Mouse (Mus musculus) limb, embryonic 14.5 days (tissue): ENCODE data around the gene Dnajb4. TPM values are rescaled to one million over a fixed set of nuclear protein-coding genes. Genes with fewer than 3 reads are reported as not detected.
A peak's percentile ranks its signal among the peaks of the same experiment; 100 is the strongest.

Experiments used
- ATAC-seq: fragments of 200-750 bp; cut with Nextera tagmentation; 2 replicates; pipeline ENCODE4 v1.8.0; 2017; ENCODE audit warnings: low read depth, moderate number of reproducible peaks, moderate TSS enrichment; ENCODE audit not compliant: low FRiP score
- DNase-seq: peaks from one replicate; pipeline ENCODE4 v3.0.0-alpha.2; 2015; ENCODE audit warnings: low spot score
- H3K27ac ChIP-seq: fragments of 300-500 bp; sonication (generic); replicated peaks from 2 replicates; pipeline ENCODE4 v1.5.1; 2014; ENCODE audit warnings: low read depth, mild to moderate bottlenecking, low read length, moderate library complexity, mixed read lengths
- H3K27me3 ChIP-seq: fragments of 300-500 bp; sonication (generic); 2 replicates; pipeline ENCODE4 v1.6.1; 2014; ENCODE audit warnings: low read length, mixed read lengths; ENCODE audit not compliant: control insufficient read depth, insufficient read depth
- H3K36me3 ChIP-seq: fragments of 300-500 bp; sonication (generic); 2 replicates; pipeline ENCODE4 v1.6.1; 2014; ENCODE audit warnings: mild to moderate bottlenecking, low read length, moderate library complexity, mixed read lengths; ENCODE audit not compliant: control insufficient read depth, insufficient read depth
- H3K4me1 ChIP-seq: fragments of 300-500 bp; sonication (generic); 2 replicates; pipeline ENCODE4 v1.6.1; 2014; ENCODE audit warnings: antibody characterized with exemption, low read length, mixed read lengths; ENCODE audit not compliant: control insufficient read depth, insufficient read depth
- H3K4me2 ChIP-seq: fragments of 300-500 bp; sonication (generic); replicated peaks from 2 replicates; pipeline ENCODE4 v1.6.1; 2014; ENCODE audit warnings: low read depth, mild to moderate bottlenecking, low read length, moderate library complexity; ENCODE audit not compliant: severe bottlenecking
- H3K4me3 ChIP-seq: fragments of 300-500 bp; sonication (generic); replicated peaks from 2 replicates; pipeline ENCODE4 v1.5.1; 2014; ENCODE audit warnings: low read length
- H3K9ac ChIP-seq: fragments of 300-500 bp; sonication (generic); 2 replicates; pipeline ENCODE4 v1.6.1; 2014; ENCODE audit warnings: mild to moderate bottlenecking, low read depth, low read length, moderate library complexity; ENCODE audit not compliant: severe bottlenecking
- H3K9me3 ChIP-seq: fragments of 300-500 bp; sonication (generic); 2 replicates; pipeline ENCODE4 v1.6.1; 2016; ENCODE audit warnings: low read length; ENCODE audit not compliant: control insufficient read depth
- POLR2A ChIP-seq: fragments of 200-500 bp; IDR thresholded peaks from 2 replicates; pipeline ENCODE4 v1.8.0; 2012; ENCODE audit warnings: inconsistent platforms, mild to moderate bottlenecking, moderate library complexity, borderline replicate concordance; ENCODE audit not compliant: insufficient read depth, insufficient read length; ENCODE audit errors: extremely low read depth
- WGBS: fragments of 180-500 bp; shearing (Covaris S2); extraction: QIAGEN DNeasy Blood & Tissue Kit; methylation state at CpG from one replicate; pipeline ENCODE4 v1.1.7; 2014; 5-methylcytosine and 5-hydroxymethylcytosine counted together
- polyA plus RNA-seq, 2 experiments: library from polyadenylated mRNA; depleted of rRNA in 1 of 2; stranded (reverse) in 1 of 2; unstranded in 1 of 2; fragments of >200 nt; fragmentation: Nextera tagmentation in 1 of 2; extraction: Ambion mirVana in 1 of 2; gene quantifications; 2 replicates each; pipeline versions ENCODE4 v1.2.1 to v1.2.3; 2012 to 2014

The Dnajb4 gene
- polyA plus RNA-seq, 2 experiments, result 19.2 to 31.6 TPM

DNA sequence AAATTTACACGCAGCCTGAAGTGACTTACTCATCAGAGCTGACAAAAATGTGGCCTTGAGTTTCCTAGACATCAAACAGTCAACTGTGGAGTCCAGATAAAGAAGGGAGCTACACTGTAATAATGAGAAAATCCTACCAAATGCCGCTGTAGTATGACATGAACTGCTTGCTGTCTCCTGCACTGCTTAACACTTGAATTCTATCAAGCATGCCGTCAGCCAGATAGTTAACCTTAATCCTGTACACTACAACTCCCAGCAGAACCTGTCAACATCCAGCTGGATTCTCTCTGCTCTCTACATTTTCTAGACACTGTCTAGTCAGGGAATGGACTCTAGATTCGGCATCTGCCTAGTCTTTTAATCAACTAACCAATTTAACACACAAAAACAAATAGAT lies 20.8 kb downstream of the Dnajb4 start:
- no peak overlapping the region for H3K4me3 ChIP-seq
- peaks cover 19% of the 10 kb centered on the region for H3K36me3 ChIP-seq
- H3K4me2 ChIP-seq, result no peak overlapping the region; the same call in 1 of the 2 replicates
- no peaks in the 10 kb centered on the region for H3K9me3 ChIP-seq
- no peak overlapping the region for H3K9ac ChIP-seq
- no peak for TF ChIP-seq POLR2A
- H3K4me1 ChIP-seq, result peaks cover 11% of the 10 kb centered on the region
- H3K27ac ChIP-seq, result no peak overlapping the region
- DNase-seq (no peak), ATAC-seq (no peak)
- no peaks in the 10 kb centered on the region for H3K27me3 ChIP-seq
- 59% methylated on average over 4 of the region's 4 CpGs for WGBS

DNA sequence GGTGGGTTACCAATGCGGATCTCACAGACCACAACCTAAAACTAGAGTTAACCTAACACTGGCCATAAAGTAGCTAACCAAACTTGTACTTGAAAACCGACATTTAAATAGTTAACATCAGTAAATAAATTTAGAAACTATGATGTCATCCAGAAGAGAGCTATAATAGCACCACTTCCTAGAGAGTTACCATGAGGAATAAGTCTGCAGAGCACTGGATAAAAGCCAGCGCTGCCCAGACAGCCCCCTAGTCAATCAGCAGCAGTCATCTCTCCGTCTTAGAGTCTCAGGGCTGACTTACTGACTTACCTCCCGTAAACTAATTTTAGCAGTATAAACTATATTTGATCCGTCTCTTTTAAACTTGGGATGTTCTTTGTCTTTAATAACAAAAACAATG lies 24.0 kb downstream of the Dnajb4 start:
- H3K36me3 ChIP-seq, result peaks cover 31% of the 10 kb centered on the region
- H3K27me3 ChIP-seq, result no peaks in the 10 kb centered on the region
- no peak for DNase-seq
- no peak overlapping the region for H3K9ac ChIP-seq
- H3K9me3 ChIP-seq, result no peaks in the 10 kb centered on the region
- no peak overlapping the region for H3K4me2 ChIP-seq
- H3K4me1 ChIP-seq, result peaks cover 9% of the 10 kb centered on the region
- H3K27ac ChIP-seq, result no peak overlapping the region
- WGBS, result 69% methylated on average over 6 of the region's 6 CpGs
- no peak for ATAC-seq
- TF ChIP-seq POLR2A, result no peak
- no peak overlapping the region for H3K4me3 ChIP-seq

DNA sequence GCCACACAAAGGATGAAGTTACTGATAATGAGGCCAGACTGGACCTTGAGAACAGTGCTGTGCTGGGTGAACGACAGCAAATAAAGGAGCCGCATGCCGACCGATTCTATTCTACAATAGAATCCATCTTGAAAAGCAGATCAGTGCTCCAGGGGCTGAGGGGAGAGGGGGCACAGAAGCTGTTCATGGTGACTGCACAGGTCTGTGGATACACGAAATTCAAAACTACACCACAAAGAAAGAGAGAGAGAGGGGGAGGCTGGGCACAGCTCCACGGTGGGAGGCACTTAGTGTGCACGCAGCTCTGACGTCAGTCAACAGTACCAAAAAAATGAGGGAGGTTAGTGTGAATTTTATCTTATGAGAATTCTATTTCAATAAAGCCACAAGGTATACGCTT lies 26.6 kb downstream of the Dnajb4 start:
- 89% methylated on average over 9 of the region's 9 CpGs for WGBS
- no peak for DNase-seq
- Histone ChIP-seq H3K9me3 (no peaks in the 10 kb centered on the region), H3K27me3 (no peaks in the 10 kb centered on the region), H3K4me3 (no peak overlapping the region), H3K36me3 (peaks cover 34% of the 10 kb centered on the region), H3K4me2 (no peak overlapping the region), H3K27ac (no peak overlapping the region), H3K9ac (no peak overlapping the region), H3K4me1 (0 out of 2 replicates have a peak, but pooled peaks cover 5% of the 10 kb centered on the region)
- no peak for ATAC-seq
- TF ChIP-seq POLR2A, result no peak

DNA sequence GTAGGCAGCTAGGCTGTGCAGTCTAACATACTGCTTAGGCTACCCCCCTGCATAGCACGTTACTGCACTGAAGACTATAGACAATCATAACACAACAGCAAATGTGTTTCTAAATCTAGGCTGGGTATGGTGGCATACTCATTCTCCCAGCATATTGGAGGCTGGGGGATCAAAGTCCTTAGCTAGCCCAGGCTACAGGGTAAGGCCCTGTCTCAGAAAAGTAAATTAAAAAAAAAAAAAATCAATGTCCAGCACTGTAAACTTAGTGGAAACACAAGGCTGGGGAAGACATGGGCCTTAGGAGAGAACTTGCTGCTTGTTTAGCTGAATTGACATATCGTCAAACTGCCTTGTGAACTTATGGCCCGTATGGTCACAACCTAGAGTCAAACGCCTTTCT lies 29.5 kb downstream of the Dnajb4 start:
- Histone ChIP-seq H3K4me2 (no peak overlapping the region), H3K36me3 (peaks cover 27% of the 10 kb centered on the region), H3K27ac (no peak overlapping the region), H3K9me3 (no peaks in the 10 kb centered on the region), H3K4me1 (0 out of 2 replicates have a peak, but pooled peaks cover 5% of the 10 kb centered on the region), H3K9ac (no peak overlapping the region), H3K4me3 (no peak overlapping the region), H3K27me3 (no peaks in the 10 kb centered on the region)
- ATAC-seq, result no peak
- no peak for TF ChIP-seq POLR2A
- no peak for DNase-seq
- 86% methylated on average over 4 of the region's 4 CpGs for WGBS

DNA sequence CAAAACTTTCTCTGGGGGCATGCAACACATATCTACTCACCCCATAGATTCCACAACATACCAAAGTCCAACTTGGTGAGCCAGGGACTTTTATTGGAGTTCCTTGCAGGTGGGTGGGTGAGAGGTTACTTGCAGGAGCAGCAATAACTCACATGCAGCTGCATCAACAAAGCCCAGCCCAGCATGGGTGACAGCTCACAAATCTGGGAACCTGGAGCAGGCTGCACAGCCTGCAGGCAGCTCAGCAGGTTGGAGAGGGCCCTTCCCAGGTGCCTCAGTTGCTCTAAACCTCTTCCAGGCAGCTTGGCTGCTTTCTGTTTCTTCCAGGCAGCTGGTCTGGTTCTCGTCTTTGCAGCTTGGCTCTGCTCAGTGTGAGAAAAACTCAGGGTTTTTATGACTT lies 30.8 kb downstream of the Dnajb4 start:
- Histone ChIP-seq H3K27ac (no peak overlapping the region), H3K27me3 (no peaks in the 10 kb centered on the region), H3K9me3 (no peaks in the 10 kb centered on the region), H3K4me3 (no peak overlapping the region), H3K4me1 (0 out of 2 replicates have a peak, but pooled peaks cover 5% of the 10 kb centered on the region), H3K9ac (0 out of 2 replicates have a peak overlapping the region, but pooled peaks have one; percentile 14), H3K36me3 (peaks cover 14% of the 10 kb centered on the region), H3K4me2 (no peak overlapping the region)
- WGBS, result 0% methylated on average over 1 of the region's 1 CpGs
- ATAC-seq, result peak; percentile 75
- TF ChIP-seq POLR2A, result no peak
- no peak for DNase-seq

DNA sequence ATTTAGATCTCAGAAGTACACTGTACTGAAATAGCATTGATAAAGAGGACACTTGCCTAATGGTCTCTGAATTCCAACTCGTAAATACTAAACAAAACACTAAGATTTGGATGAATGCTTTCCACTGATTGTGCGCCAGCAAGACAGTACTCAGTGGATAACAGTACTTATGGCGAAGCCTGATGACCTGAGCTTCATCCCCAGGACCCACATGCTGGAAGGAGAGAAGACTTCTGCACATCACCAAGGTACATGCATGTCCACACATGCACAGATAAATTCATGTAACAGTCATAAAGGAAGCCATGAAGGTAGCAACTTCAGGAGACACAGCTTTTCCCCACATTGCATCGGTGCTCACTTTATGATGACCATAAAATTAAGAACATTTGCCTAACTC lies 31.3 kb downstream of the Dnajb4 start:
- ATAC-seq, result no peak
- Histone ChIP-seq H3K9ac (no peak overlapping the region), H3K4me2 (no peak overlapping the region), H3K4me1 (0 out of 2 replicates have a peak, but pooled peaks cover 5% of the 10 kb centered on the region), H3K27me3 (no peaks in the 10 kb centered on the region), H3K9me3 (no peaks in the 10 kb centered on the region), H3K36me3 (peaks cover 14% of the 10 kb centered on the region; the same call in 1 of the 2 replicates), H3K4me3 (no peak overlapping the region), H3K27ac (no peak overlapping the region)
- no peak for TF ChIP-seq POLR2A
- WGBS, result 58% methylated on average over 4 of the region's 4 CpGs
- DNase-seq, result no peak
